Mouse (Mus musculus) embryonic facial prominence, embryonic 12.5 days (tissue): ENCODE results near the gene 6720489N17Rik. TPM values are rescaled to one million over a fixed set of nuclear protein-coding genes. Genes with fewer than 3 reads are reported as not detected.

Experiments used
- microRNA-seq: library from miRNA; unstranded; fragments of <30 nt; microRNA quantifications from one replicate; pipeline ENCODE4, GENCODE M21; 2017
- polyA plus RNA-seq: library from polyadenylated mRNA; unstranded; fragments of >200 nt; fragmentation: Nextera tagmentation; extraction: Ambion mirVana; gene quantifications from 2 replicates; pipeline ENCODE4 v1.2.1, GENCODE M21; 2016

Gene 6720489N17Rik
- polyA plus RNA-seq, 1 experiment from 2014 or later = 17.7 TPM

Small RNAs within 50 kb of the gene (microRNA-seq; reads per million reads assigned to microRNA genes)
- gene Gm24020 = not detected

Other genes starting within 250 kb of the 6720489N17Rik start
- 3.7 and 4.7 TPM in 2 replicates for gene Gm3604, start 241.0 kb downstream of the 6720489N17Rik start, polyA plus RNA-seq
- 16.4 and 16.5 TPM in 2 replicates for gene Gm49359, start 157.3 kb downstream of the 6720489N17Rik start, polyA plus RNA-seq
- gene Zfp935, start 65.7 kb downstream of the 6720489N17Rik start, polyA plus RNA-seq = 1.0 TPM in 1 of 2 replicates, not detected in the other
- 23.0 and 25.5 TPM in 2 replicates for gene Zfp934, start 53.0 kb downstream of the 6720489N17Rik start, polyA plus RNA-seq
- gene Platr25, start 136.5 kb upstream of the 6720489N17Rik start, polyA plus RNA-seq = 42.2 and 42.9 TPM in 2 replicates
- 14.3 and 16.5 TPM in 2 replicates for gene Gm5141, start 161.6 kb upstream of the 6720489N17Rik start, polyA plus RNA-seq
- 0.23 and 0.28 TPM in 2 replicates for gene Fbp2, start 234.2 kb upstream of the 6720489N17Rik start, polyA plus RNA-seq